Mouse (Mus musculus): Measurements from ENCODE around the gene Tmem263. TPM values are rescaled to one million over a fixed set of nuclear protein-coding genes. Genes with fewer than 3 reads are reported as not detected.

The Tmem263 gene
- total RNA-seq, 2 experiments from 2014 or later = 31.7 to 33.3 TPM

- intact Hi-C loops (cut with DNase I) = no loop called here
- no peak for DNase-seq (ENCODE audit: extremely low spot score in 1 of 2, low spot score in 2 of 2)
Measured at GRCm38 (mm10) chr10:85165306-85165705, 62.9 kb downstream of the Tmem263 start.

Other genes starting within 250 kb of the Tmem263 start
- gene Ric8b, start 185.0 kb upstream of the Tmem263 start, total RNA-seq (2021) = 10 to 100 TPM; 41.5 to 44.7 TPM
- 1 to 10 TPM; 1.0 to 1.1 TPM for gene Fhl4, start 132 bp upstream of the Tmem263 start, total RNA-seq (2021)
- 10 to 100 TPM; 13.8 to 16.4 TPM for gene Mterf2, start 25.4 kb downstream of the Tmem263 start, total RNA-seq (2021)
- gene Cry1, start 82.4 kb downstream of the Tmem263 start, total RNA-seq (2021) = 10 to 100 TPM; 17.8 to 18.7 TPM